Mouse (Mus musculus): ENCODE results near the gene Ift140. TPM values are rescaled to one million over a fixed set of nuclear protein-coding genes. Genes with fewer than 3 reads are reported as not detected.

Ift140 gene
- polyA plus RNA-seq, 1 experiment from 2014 or later: 17.8 TPM

GRCm38 (mm10) chr17:25127079-25127478 is 111.2 kb downstream of the Ift140 start:
- Histone ChIP-seq H3K9ac (no peak overlapping the region), H3K36me3 (no peaks in the 10 kb centered on the region), H3K4me1 (replicated peaks) (no peaks in the 10 kb centered on the region), H3K27me3 (peaks cover 12% of the 10 kb centered on the region), H3K27ac (replicated peaks) (no peak overlapping the region), H3K4me2 (no peak overlapping the region), H3K4me3 (no peak overlapping the region), H3K9me3 (no peaks in the 10 kb centered on the region)
- no peak for ATAC-seq (ENCODE audit: low read depth)
- WGBS: 53% methylated on average over 8 of the region's 8 CpGs

GRCm38 (mm10) chr17:25127681-25128080 is 111.8 kb downstream of the Ift140 start:
- no peak for ATAC-seq (ENCODE audit: low read depth)
- Histone ChIP-seq H3K27ac (replicated peaks) (no peak overlapping the region), H3K4me3 (no peak overlapping the region), H3K4me1 (replicated peaks) (no peaks in the 10 kb centered on the region), H3K4me2 (no peak overlapping the region), H3K9ac (no peak overlapping the region), H3K9me3 (no peaks in the 10 kb centered on the region), H3K27me3 (peaks cover 12% of the 10 kb centered on the region), H3K36me3 (no peaks in the 10 kb centered on the region)
- 79% methylated on average over 9 of the region's 9 CpGs for WGBS

- 94% methylated on average over 1 of the region's 1 CpGs for WGBS
- no peak overlapping the region for H3K4me2 ChIP-seq
These were observed 114.2 kb downstream of the Ift140 start for GRCm38 (mm10) chr17:25130060-25130459.

GRCm38 (mm10) chr17:25133275-25133698 is 117.4 kb downstream of the Ift140 start, which contains the start of gene Clcn7:
Gene Clcn7 (plus strand): TSS chr17:25133391.
- Histone ChIP-seq H3K9ac (peak within 1 kb of the TSS; percentile 88), H3K36me3 (peaks cover 8% of the 10 kb centered on the region; the same call in 1 of the 2 replicates), H3K27ac (replicated peaks) (peak within 1 kb of the TSS; percentile 61; the same call in 1 of the 2 replicates), H3K4me3 (peak within 1 kb of the TSS; percentile 95), H3K4me2 (peak within 1 kb of the TSS; percentile 88), H3K4me1 (replicated peaks) (peaks cover 25% of the 10 kb centered on the region), H3K9me3 (no peaks in the 10 kb centered on the region), H3K27me3 (no peaks in the 10 kb centered on the region)
- ATAC-seq (ENCODE audit: low read depth): peak; percentile 89
- WGBS: under 1% methylated on average over 40 of the region's 40 CpGs

More at GRCm38 (mm10) chr17:25130060-25130459, 114.2 kb downstream of the Ift140 start:
- H3K4me3 ChIP-seq: no peak overlapping the region
- no peaks in the 10 kb centered on the region for H3K9me3 ChIP-seq
- H3K27ac ChIP-seq (replicated peaks): no peak overlapping the region
- H3K4me1 ChIP-seq (replicated peaks): peaks cover 15% of the 10 kb centered on the region
- H3K27me3 ChIP-seq: no peaks in the 10 kb centered on the region
- H3K9ac ChIP-seq: no peak overlapping the region
- no peaks in the 10 kb centered on the region for H3K36me3 ChIP-seq
- no peak for ATAC-seq (ENCODE audit: low read depth)

GRCm38 (mm10) chr17:25135622-25136021 is 119.7 kb downstream of the Ift140 start:
- Histone ChIP-seq H3K9me3 (no peaks in the 10 kb centered on the region), H3K4me1 (replicated peaks) (peaks cover 25% of the 10 kb centered on the region), H3K4me3 (no peak overlapping the region), H3K27ac (replicated peaks) (no peak overlapping the region), H3K27me3 (no peaks in the 10 kb centered on the region), H3K9ac (peak overlapping the region; percentile 8; the same call in 1 of the 2 replicates), H3K36me3 (peaks cover 14% of the 10 kb centered on the region; the same call in 1 of the 2 replicates), H3K4me2 (no peak overlapping the region)
- ATAC-seq (ENCODE audit: low read depth): no peak
- 93% methylated on average over 6 of the region's 6 CpGs for WGBS

GRCm38 (mm10) chr17:25138803-25139202 is 122.9 kb downstream of the Ift140 start:
- Histone ChIP-seq H3K36me3 (peaks cover 14% of the 10 kb centered on the region; the same call in 1 of the 2 replicates), H3K9ac (no peak overlapping the region), H3K27ac (replicated peaks) (no peak overlapping the region), H3K4me3 (no peak overlapping the region), H3K4me2 (no peak overlapping the region), H3K9me3 (no peaks in the 10 kb centered on the region), H3K27me3 (no peaks in the 10 kb centered on the region), H3K4me1 (replicated peaks) (peaks cover 20% of the 10 kb centered on the region)
- 92% methylated on average over 1 of the region's 1 CpGs for WGBS
- ATAC-seq (ENCODE audit: low read depth): no peak

- Histone ChIP-seq H3K9ac (no peak overlapping the region), H3K27me3 (no peaks in the 10 kb centered on the region), H3K4me1 (replicated peaks) (peaks cover 9% of the 10 kb centered on the region), H3K4me2 (no peak overlapping the region), H3K4me3 (no peak overlapping the region), H3K9me3 (no peaks in the 10 kb centered on the region), H3K36me3 (peaks cover 19% of the 10 kb centered on the region; the same call in 1 of the 2 replicates), H3K27ac (replicated peaks) (no peak overlapping the region)
- WGBS: 69% methylated on average over 4 of the region's 4 CpGs
- no peak for ATAC-seq (ENCODE audit: low read depth)
These were observed 124.1 kb downstream of the Ift140 start for GRCm38 (mm10) chr17:25139960-25140359.

Other genes starting within 250 kb of the Ift140 start
- not detected in 2 replicates for gene Meiob, start 211.8 kb upstream of the Ift140 start, polyA plus RNA-seq (2015; fragmentation: Nextera tagmentation; extraction: Ambion mirVana)
- 55.7 and 59.0 TPM in 2 replicates for gene Hagh, start 175.9 kb upstream of the Ift140 start, polyA plus RNA-seq (2015; fragmentation: Nextera tagmentation; extraction: Ambion mirVana)
- 21.1 and 22.3 TPM in 2 replicates for gene Fahd1, start 165.7 kb upstream of the Ift140 start, polyA plus RNA-seq (2015; fragmentation: Nextera tagmentation; extraction: Ambion mirVana)
- gene Igfals, start 150.1 kb upstream of the Ift140 start, polyA plus RNA-seq (2015; fragmentation: Nextera tagmentation; extraction: Ambion mirVana): 0.39 TPM in 1 of 2 replicates, not detected in the other
- 63.5 and 76.1 TPM in 2 replicates for gene Nubp2, start 129.7 kb upstream of the Ift140 start, polyA plus RNA-seq (2015; fragmentation: Nextera tagmentation; extraction: Ambion mirVana)
- gene Spsb3, start 129.4 kb upstream of the Ift140 start, polyA plus RNA-seq (2015; fragmentation: Nextera tagmentation; extraction: Ambion mirVana): 64.6 and 74.2 TPM in 2 replicates
- gene Eme2, start 121.0 kb upstream of the Ift140 start, polyA plus RNA-seq (2015; fragmentation: Nextera tagmentation; extraction: Ambion mirVana): 32.7 and 36.3 TPM in 2 replicates
- gene Mrps34, start 121.0 kb upstream of the Ift140 start, polyA plus RNA-seq (2015; fragmentation: Nextera tagmentation; extraction: Ambion mirVana): 71.1 and 85.7 TPM in 2 replicates
- 86.0 and 89.0 TPM in 2 replicates for gene Nme3, start 119.6 kb upstream of the Ift140 start, polyA plus RNA-seq (2015; fragmentation: Nextera tagmentation; extraction: Ambion mirVana)
- 82.2 and 85.8 TPM in 2 replicates for gene Mapk8ip3, start 79.1 kb upstream of the Ift140 start, polyA plus RNA-seq (2015; fragmentation: Nextera tagmentation; extraction: Ambion mirVana)
- 100 and 110 TPM in 2 replicates for gene Jpt2, start 55.4 kb upstream of the Ift140 start, polyA plus RNA-seq (2015; fragmentation: Nextera tagmentation; extraction: Ambion mirVana)
- gene Cramp1l, start 297 bp upstream of the Ift140 start, polyA plus RNA-seq (2015; fragmentation: Nextera tagmentation; extraction: Ambion mirVana): 7.0 and 7.3 TPM in 2 replicates
- gene Tmem204, start 67.5 kb downstream of the Ift140 start, polyA plus RNA-seq (2015; fragmentation: Nextera tagmentation; extraction: Ambion mirVana): 9.0 and 10.8 TPM in 2 replicates
- 45.7 and 46.7 TPM in 2 replicates for gene Telo2, start 99.9 kb downstream of the Ift140 start, polyA plus RNA-seq (2015; fragmentation: Nextera tagmentation; extraction: Ambion mirVana)
- not detected in 2 replicates for gene Ptx4, start 104.7 kb downstream of the Ift140 start, polyA plus RNA-seq (2015; fragmentation: Nextera tagmentation; extraction: Ambion mirVana)
- gene Clcn7, start 117.3 kb downstream of the Ift140 start, polyA plus RNA-seq (2015; fragmentation: Nextera tagmentation; extraction: Ambion mirVana): 23.7 and 24.4 TPM in 2 replicates
- gene Ccdc154, start 146.4 kb downstream of the Ift140 start, polyA plus RNA-seq (2015; fragmentation: Nextera tagmentation; extraction: Ambion mirVana): not detected in 2 replicates
- not detected in 2 replicates for gene Gm38655, start 159.4 kb downstream of the Ift140 start, polyA plus RNA-seq (2015; fragmentation: Nextera tagmentation; extraction: Ambion mirVana)
- 32.6 and 32.7 TPM in 2 replicates for gene BC003965, start 168.5 kb downstream of the Ift140 start, polyA plus RNA-seq (2015; fragmentation: Nextera tagmentation; extraction: Ambion mirVana)
- gene Unkl, start 172.3 kb downstream of the Ift140 start, polyA plus RNA-seq (2015; fragmentation: Nextera tagmentation; extraction: Ambion mirVana): 9.3 and 11.0 TPM in 2 replicates
- 72.4 and 90.8 TPM in 2 replicates for gene Gnptg, start 224.0 kb downstream of the Ift140 start, polyA plus RNA-seq (2015; fragmentation: Nextera tagmentation; extraction: Ambion mirVana)
- gene Tsr3, start 224.1 kb downstream of the Ift140 start, polyA plus RNA-seq (2015; fragmentation: Nextera tagmentation; extraction: Ambion mirVana): 62.1 and 62.3 TPM in 2 replicates
- 3.7 and 3.8 TPM in 2 replicates for gene Baiap3, start 240.3 kb downstream of the Ift140 start, polyA plus RNA-seq (2015; fragmentation: Nextera tagmentation; extraction: Ambion mirVana)